Mouse (Mus musculus): ENCODE results near the gene Htt. TPM values are rescaled to one million over a fixed set of nuclear protein-coding genes. Genes with fewer than 3 reads are reported as not detected.

Gene Htt
- polyA plus RNA-seq, 1 experiment from 2014 or later = 20.2 TPM

GRCm38 (mm10) chr5:34956151-34956550 lies 194.6 kb downstream of the Htt start:
- 0 out of 2 replicates have a peak, but pooled peaks cover 4% of the 10 kb centered on the region for H3K9me3 ChIP-seq (ENCODE audit: control insufficient read depth, low read length)
- H3K9ac ChIP-seq = no peak overlapping the region
- no peaks in the 10 kb centered on the region for H3K27me3 ChIP-seq (ENCODE audit: control insufficient read depth, insufficient read depth, low read length)
- H3K27ac ChIP-seq = no peak overlapping the region
- DNase-seq (ENCODE audit: low spot score) (no peak), ATAC-seq (ENCODE audit: low FRiP score) (no peak)
- 84% methylated on average over 7 of the region's 7 CpGs for WGBS
- H3K4me2 ChIP-seq (replicated peaks) = no peak overlapping the region
- H3K4me3 ChIP-seq (replicated peaks; ENCODE audit: low read length) = no peak overlapping the region
- H3K36me3 ChIP-seq (replicated peaks; ENCODE audit: control insufficient read depth, insufficient read depth) = no peaks in the 10 kb centered on the region
- H3K4me1 ChIP-seq (replicated peaks; ENCODE audit: control insufficient read depth, insufficient read depth, low read length) = peaks cover 48% of the 10 kb centered on the region

GRCm38 (mm10) chr5:34957015-34957414 lies 195.5 kb downstream of the Htt start:
- Histone ChIP-seq H3K4me3 (replicated peaks; ENCODE audit: low read length) (no peak overlapping the region), H3K9ac (no peak overlapping the region), H3K27me3 (ENCODE audit: control insufficient read depth, insufficient read depth, low read length) (no peaks in the 10 kb centered on the region), H3K4me2 (replicated peaks) (no peak overlapping the region), H3K36me3 (replicated peaks; ENCODE audit: control insufficient read depth, insufficient read depth) (no peaks in the 10 kb centered on the region), H3K4me1 (replicated peaks; ENCODE audit: control insufficient read depth, insufficient read depth, low read length) (peaks cover 45% of the 10 kb centered on the region), H3K9me3 (ENCODE audit: control insufficient read depth, low read length) (0 out of 2 replicates have a peak, but pooled peaks cover 4% of the 10 kb centered on the region), H3K27ac (peak overlapping the region; percentile 53)
- 51% methylated on average over 2 of the region's 2 CpGs for WGBS
- no peak for DNase-seq (ENCODE audit: low spot score)
- ATAC-seq (ENCODE audit: low FRiP score) = peak; percentile 68; the same call in 1 of the 2 replicates

- ATAC-seq (ENCODE audit: low FRiP score) (no peak), DNase-seq (ENCODE audit: low spot score) (no peak)
- Histone ChIP-seq H3K27me3 (ENCODE audit: control insufficient read depth, insufficient read depth, low read length) (no peaks in the 10 kb centered on the region), H3K27ac (no peak overlapping the region), H3K9me3 (ENCODE audit: control insufficient read depth, low read length) (no peaks in the 10 kb centered on the region), H3K4me3 (replicated peaks; ENCODE audit: low read length) (no peak overlapping the region), H3K36me3 (replicated peaks; ENCODE audit: control insufficient read depth, insufficient read depth) (peaks cover 7% of the 10 kb centered on the region), H3K9ac (no peak overlapping the region), H3K4me1 (replicated peaks; ENCODE audit: control insufficient read depth, insufficient read depth, low read length) (peaks cover 30% of the 10 kb centered on the region), H3K4me2 (replicated peaks) (no peak overlapping the region)
- 81% methylated on average over 1 of the region's 1 CpGs for WGBS
Measured at GRCm38 (mm10) chr5:34960021-34960420, 198.5 kb downstream of the Htt start.

MicroRNAs encoded within 50 kb of the gene (microRNA counts, 519-probe panel; counts per million panel counts)
- not detected for microRNA mmu-miR-467g

Small RNA genes within 50 kb of the gene (microRNA-seq; reads per million reads assigned to microRNA genes)
- gene Mir467g = not detected

Other genes starting within 250 kb of the Htt start
- gene Tnip2, start 247.7 kb upstream of the Htt start, polyA plus RNA-seq (2014; fragmentation: Nextera tagmentation; extraction: Ambion mirVana) = 10.1 and 10.5 TPM in 2 replicates
- 18.7 and 21.4 TPM in 2 replicates for gene Sh3bp2, start 235.9 kb upstream of the Htt start, polyA plus RNA-seq (2014; fragmentation: Nextera tagmentation; extraction: Ambion mirVana)
- 225 and 234 TPM in 2 replicates for gene Add1, start 188.1 kb upstream of the Htt start, polyA plus RNA-seq (2014; fragmentation: Nextera tagmentation; extraction: Ambion mirVana)
- 70.3 and 93.3 TPM in 2 replicates for gene Mfsd10, start 124.5 kb upstream of the Htt start, polyA plus RNA-seq (2014; fragmentation: Nextera tagmentation; extraction: Ambion mirVana)
- 21.5 and 23.1 TPM in 2 replicates for gene Nop14, start 101.6 kb upstream of the Htt start, polyA plus RNA-seq (2014; fragmentation: Nextera tagmentation; extraction: Ambion mirVana)
- 1.9 and 3.4 TPM in 2 replicates for gene Grk4, start 101.4 kb upstream of the Htt start, polyA plus RNA-seq (2014; fragmentation: Nextera tagmentation; extraction: Ambion mirVana)
- 2.6 and 5.3 TPM in 2 replicates for gene Msantd1, start 146.3 kb downstream of the Htt start, polyA plus RNA-seq (2014; fragmentation: Nextera tagmentation; extraction: Ambion mirVana)
- 34.1 and 36.5 TPM in 2 replicates for gene Rgs12, start 187.7 kb downstream of the Htt start, polyA plus RNA-seq (2014; fragmentation: Nextera tagmentation; extraction: Ambion mirVana)